Mouse (Mus musculus): ENCODE data around the gene Unc50.
A peak's percentile ranks its signal among the peaks of the same experiment; 100 is the strongest.

Unc50 gene

DNA sequence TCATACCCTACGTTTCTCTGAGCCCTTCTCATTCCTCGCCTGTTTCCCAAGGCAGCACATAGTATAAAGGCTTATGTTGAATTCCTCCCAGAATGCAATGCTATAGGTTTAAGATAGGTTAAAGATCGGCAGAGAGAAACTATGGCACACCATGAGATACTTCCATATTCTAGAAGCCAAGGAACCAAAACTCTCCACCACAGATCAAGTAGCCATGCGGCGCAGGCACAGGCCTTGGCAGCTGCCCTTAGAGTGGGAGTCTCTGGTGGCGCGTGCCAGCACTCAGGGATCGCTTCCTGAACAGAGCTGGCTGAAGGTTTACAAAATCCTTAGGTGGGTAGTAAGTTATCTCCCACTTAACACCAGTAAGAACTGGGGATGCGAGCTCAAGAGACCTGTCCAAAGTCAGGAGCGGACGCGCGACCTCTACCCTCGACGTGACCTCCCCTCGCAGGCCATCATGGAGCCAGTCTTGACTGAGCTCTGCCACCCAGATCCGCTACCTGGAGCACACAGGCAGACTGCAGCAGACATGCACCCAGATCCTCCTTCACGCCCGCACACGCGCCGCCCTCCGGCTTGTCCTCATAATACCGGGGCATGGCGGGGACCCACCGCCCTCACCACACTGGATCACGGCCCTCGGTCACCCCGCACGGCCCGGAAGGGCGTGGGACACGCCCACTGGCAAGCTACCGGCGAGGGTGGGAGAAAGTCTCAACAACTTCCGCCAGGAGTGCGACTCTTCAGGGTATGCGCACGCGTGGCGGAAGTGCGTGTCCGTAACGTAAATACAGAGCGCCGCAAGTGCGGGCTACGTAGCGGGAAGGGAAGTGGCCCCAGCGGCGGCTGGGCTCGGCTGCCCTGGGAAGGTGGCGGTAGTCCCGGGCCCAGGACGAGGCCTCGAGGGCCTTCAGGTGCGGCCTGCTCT is at the start of gene Unc50, which contains the start of gene Coa5:
Gene Unc50, plus strand, starts transcription at position 774 of the 931 bp plus-strand sequence.
Gene Coa5, minus strand, starts transcription at position 738 of the 931 bp plus-strand sequence.
- peak; percentile 95 for DNase-seq (ENCODE audit: low spot score)

GRCm38 (mm10) chr1:37380913-37381312 is 49.0 kb upstream of the Unc50 start:
- DNase-seq (ENCODE audit: low spot score), result no peak

DNA sequence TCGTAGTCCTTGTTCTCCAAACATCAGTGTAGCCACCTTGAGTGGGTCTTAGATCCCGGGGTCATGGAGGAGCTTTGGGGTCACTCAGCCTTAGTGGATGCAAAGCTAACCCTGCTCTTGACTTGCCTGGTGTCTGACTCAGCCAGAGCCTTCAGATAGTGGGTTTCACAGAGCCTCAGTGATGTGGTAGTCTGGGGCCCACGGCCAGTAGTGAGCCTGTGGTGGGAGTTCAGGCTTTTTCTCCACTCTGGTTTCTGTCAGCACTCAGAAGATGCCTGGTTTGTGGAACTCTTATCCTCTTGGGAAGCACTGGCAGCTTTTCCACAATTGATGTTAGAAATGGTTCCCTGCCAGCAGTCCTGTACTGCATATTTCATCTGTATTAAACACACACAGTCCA is 45.6 kb upstream of the Unc50 start:
- DNase-seq (ENCODE audit: low spot score), result no peak

GRCm38 (mm10) chr1:37386448-37386971 is 43.4 kb upstream of the Unc50 start:
- DNase-seq (ENCODE audit: low spot score), result no peak

DNA sequence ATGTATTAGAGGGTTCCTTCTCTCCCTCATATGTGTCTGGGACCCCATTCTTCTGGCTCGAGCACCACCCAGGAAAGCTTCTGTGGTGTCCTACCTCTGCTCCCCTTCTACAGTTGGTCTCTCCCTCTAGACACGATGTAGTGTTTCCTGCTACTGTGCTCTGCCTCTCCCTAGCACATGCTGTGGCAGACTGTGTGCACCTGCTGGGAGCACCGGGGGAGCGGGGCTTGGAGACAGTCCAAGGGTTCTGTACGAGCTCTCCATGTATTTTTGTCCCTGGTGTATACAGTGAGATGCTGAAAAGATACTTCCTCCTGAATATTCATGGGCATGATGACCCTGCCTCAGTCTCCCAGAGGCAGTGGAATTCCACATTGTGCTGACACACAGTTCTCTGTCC is 36.8 kb upstream of the Unc50 start:
- DNase-seq (ENCODE audit: low spot score), result no peak

- no peak for DNase-seq (ENCODE audit: low spot score)
These were observed 33.5 kb upstream of the Unc50 start for GRCm38 (mm10) chr1:37396481-37396880.

DNA sequence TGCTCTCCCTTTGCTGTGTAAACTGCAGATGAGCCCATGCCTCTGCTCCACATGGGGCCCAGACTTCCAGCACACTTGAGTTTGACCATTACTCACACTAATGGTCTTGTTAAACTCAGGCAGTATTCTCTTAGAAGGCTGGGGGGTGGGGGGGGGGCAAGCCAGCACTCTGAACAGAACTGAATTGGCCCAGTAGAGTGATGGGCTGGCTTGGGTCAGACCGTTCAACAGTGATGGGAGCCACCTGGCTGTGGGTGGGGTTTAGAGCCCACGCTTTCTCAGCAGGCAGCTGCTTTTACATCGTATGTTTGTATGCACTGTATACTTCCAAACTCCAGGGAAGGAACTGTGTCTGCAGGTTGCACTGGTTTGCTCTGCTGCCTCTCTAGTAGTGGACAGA is 31.0 kb upstream of the Unc50 start:
- no peak for DNase-seq (ENCODE audit: low spot score)

GRCm38 (mm10) chr1:37399734-37400133 is 30.2 kb upstream of the Unc50 start:
- no peak for DNase-seq (ENCODE audit: low spot score)

GRCm38 (mm10) chr1:37401687-37402086 is 28.3 kb upstream of the Unc50 start:
- DNase-seq (ENCODE audit: low spot score), result peak; percentile 18

DNA sequence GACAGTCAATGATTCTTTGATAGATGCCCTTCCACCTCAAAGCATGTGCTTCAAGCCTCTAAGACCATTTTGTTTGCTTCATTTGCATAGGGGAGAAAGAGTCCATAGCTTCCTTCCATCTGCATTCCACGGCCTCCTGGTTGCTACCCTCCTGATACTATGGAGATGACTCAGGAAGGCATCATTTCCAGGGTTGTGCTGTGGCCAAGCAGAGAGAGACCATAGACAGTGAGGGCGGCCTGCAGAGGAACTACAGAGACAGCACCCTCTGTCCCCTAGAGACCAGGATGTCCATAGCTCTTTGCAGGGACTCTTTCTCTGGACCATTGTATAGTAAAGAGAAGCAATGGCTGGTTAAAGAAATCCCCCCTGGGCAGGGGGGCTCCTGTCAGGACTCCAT is 24.8 kb upstream of the Unc50 start:
- DNase-seq (ENCODE audit: low spot score), result no peak

DNA sequence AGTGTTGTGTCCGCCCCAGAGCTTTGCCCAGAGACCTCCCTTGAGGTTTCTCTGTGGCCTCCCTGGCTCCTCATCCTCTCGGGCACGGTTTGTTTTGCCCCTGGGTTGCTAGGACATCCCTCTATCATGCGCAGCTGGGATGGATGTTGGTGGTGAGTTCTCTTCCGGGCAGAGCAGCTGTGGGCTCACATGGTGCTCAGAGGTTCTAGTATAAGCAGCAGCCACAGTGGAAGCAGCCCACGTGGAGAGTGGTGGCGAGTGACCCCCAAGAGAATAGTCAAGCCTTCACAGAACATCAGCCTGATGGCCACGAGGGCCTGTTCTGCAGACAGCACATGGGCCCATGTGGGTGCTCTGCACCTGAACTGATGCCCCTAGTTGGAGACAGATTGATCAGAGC is 22.7 kb upstream of the Unc50 start:
- DNase-seq (ENCODE audit: low spot score), result no peak

- no peak for DNase-seq (ENCODE audit: low spot score)
These were observed 21.9 kb upstream of the Unc50 start for GRCm38 (mm10) chr1:37408059-37408458.

DNA sequence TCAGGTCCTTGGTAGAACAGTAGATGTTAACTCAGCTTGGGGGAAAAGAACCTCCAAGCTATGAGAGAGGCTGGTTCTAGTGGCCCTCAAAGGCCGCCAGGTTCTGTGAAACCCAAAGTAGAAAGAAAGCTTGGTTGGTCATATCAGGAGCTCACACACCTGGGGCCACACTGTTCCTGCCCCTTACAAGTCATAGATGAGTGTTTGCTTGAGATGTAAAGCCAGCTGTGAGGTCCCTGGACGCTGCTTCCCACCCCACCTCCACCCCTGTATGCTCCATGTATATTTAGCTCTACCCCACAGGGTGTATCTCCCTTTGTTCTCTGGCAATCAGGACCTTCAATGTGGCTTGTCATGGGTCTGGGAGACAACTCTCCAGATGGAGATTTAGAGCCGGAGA is 21.3 kb upstream of the Unc50 start:
- no peak for DNase-seq (ENCODE audit: low spot score)

DNA sequence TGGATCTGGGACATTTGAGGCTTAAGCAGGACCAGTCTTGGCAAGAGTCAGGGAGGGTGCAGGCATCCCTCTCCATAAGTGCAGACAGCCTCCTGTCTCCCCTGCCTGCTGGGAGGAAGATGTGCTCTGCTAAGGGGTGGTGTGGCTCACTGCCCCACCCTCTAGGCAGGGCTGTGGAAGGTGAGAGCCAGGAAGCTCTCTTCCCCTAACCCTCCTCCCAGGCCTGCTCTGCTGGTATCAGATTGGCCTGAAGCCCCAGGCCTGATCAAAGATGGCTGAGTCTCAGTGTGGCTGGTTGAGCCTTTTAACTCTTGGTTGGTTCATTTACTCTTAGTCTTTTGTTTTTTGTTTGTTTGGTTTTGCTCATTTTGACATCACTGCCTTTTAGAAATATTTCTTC is 20.3 kb upstream of the Unc50 start:
- DNase-seq (ENCODE audit: low spot score), result no peak

GRCm38 (mm10) chr1:37415394-37415793 is 14.5 kb upstream of the Unc50 start:
- no peak for DNase-seq (ENCODE audit: low spot score)

GRCm38 (mm10) chr1:37419420-37419819 is 10.5 kb upstream of the Unc50 start:
- peak; percentile 40 for DNase-seq (ENCODE audit: low spot score)

DNA sequence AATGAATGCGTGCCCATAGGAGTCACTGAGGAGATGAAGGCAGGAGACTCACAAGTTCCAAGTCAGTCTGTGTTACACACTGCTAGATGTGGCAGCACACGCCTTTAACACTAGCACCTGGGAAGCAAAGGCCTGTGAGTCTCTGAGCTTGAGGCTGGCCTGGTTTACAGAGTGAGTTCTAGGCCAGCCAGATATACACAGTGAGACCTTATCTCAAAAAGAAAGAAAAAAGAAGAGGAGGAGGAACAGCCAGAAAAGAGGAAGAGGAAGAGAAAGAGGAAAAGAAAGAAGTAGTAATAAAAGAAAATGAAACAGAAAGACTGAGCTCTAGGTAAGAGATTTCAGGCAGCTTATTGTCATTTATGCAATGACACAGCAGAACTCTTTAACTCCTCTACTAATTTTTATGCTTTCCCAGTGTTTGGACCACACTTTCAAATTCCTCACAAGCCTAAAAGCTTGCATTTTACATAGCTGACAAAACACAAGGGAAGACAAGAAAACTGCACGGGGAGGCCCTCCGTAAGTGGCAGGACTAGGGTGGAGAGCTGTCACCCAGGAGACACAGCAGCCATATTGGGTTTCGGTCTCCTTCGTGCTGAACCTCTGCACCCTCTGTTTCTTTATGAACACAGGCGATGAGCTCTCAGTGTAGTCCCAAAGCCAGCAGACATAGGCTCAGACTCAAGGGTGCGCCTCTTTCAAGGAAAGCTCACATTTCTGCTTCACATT is 2.6 kb upstream of the Unc50 start:
- DNase-seq (ENCODE audit: low spot score), result no peak

DNA sequence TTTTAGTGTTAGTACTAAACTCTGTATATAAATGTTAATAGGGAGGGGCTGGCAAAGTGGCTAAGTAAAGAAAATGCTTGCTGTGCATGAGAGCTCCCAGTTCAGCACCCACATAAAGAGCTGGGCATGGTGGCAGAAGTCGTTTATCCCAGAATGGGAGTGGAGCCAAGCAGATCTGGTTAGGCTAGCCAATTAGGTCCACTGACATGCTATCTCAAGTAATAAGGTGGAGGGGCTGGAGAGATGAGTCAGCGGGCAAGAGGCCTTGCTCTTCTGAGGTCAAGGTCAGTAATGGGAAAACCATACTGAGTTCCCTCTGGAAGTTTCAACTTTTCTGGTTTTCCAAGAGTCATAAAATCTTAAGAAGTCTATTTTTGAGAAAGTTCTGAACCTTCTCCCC is 1.0 kb upstream of the Unc50 start:
- peak; percentile 31 for DNase-seq (ENCODE audit: low spot score)

GRCm38 (mm10) chr1:37430297-37430840 is 430 bp downstream of the Unc50 start:
- no peak for DNase-seq (ENCODE audit: low spot score)

GRCm38 (mm10) chr1:37436419-37436818 is 6.5 kb downstream of the Unc50 start:
- no peak for DNase-seq (ENCODE audit: low spot score)

DNA sequence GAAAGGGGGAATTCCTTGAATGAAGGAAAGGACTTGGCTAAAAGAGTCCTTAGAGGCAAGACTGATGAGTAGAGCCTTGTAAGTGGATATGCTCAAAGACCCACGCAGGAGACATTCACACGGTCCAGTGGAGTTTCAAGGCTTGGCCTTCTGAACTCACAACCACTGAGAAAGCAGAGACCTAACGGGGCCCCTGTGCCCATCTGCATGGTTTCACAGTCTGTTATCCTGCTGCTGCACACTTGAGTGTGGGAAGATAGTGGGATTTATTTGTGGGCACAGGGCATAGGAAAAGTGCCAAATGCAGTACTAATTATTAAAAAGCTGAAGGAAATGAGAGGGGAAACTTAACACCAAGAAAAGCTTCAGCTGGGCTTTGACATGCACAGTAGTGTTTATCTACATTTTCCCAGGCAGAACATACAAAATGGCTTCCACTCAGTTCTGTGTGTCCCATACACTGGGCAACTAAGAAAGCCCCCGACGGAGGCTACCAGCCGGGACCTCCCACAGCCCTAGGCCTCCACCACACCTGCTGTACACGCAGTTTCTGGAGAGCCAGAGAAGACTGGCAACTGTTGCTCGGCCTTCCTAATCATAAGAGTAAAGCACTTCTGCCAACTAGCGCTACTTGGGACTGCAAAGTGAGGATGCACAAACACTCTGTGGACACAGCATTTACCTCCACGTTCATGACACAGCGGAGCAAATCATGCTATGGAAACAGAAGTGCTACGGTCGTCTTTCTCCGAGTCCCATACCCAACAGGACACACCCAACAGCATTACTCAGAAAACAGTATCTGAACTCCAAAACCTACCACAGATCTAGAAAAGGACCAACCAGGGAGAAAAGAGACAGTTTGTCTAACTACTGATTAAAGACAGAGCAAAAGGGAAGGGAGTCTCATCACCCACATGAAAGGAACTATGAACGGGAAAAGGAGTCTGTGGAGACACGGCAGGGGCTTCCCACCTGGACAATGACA is 13.2 kb downstream of the Unc50 start:
- no peak for DNase-seq (ENCODE audit: low spot score)

All from testis, postnatal 14 days (tissue).